Mouse (Mus musculus) midbrain, embryonic 10.5 days (tissue): Measurements from ENCODE around the gene Kcnk3. TPM values are rescaled to one million over a fixed set of nuclear protein-coding genes. Genes with fewer than 3 reads are reported as not detected.

Source experiments
- DNase-seq: peaks from one replicate; pipeline ENCODE4 v3.0.0-alpha.2; 2017; ENCODE audit warnings: low spot score
- H3K27ac ChIP-seq: fragments of 300-500 bp; sonication (generic); replicated peaks from 2 replicates; pipeline ENCODE4 v1.5.1; 2016; ENCODE audit warnings: mild to moderate bottlenecking
- H3K27me3 ChIP-seq: fragments of 300-500 bp; sonication (generic); 2 replicates; pipeline ENCODE4 v1.6.1; 2016; ENCODE audit warnings: low read depth, mild to moderate bottlenecking; ENCODE audit not compliant: poor library complexity, severe bottlenecking
- H3K36me3 ChIP-seq: fragments of 300-500 bp; sonication (generic); 2 replicates; pipeline ENCODE4 v1.6.1; 2016; ENCODE audit warnings: mild to moderate bottlenecking, moderate library complexity
- H3K4me1 ChIP-seq: fragments of 300-500 bp; sonication (generic); 2 replicates; pipeline ENCODE4 v1.6.1; 2016
- H3K4me3 ChIP-seq: fragments of 300-500 bp; sonication (generic); 2 replicates; pipeline ENCODE4 v1.5.1; 2016; ENCODE audit warnings: mild to moderate bottlenecking, moderate library complexity
- H3K9me3 ChIP-seq: fragments of 300-500 bp; sonication (generic); replicated peaks from 2 replicates; pipeline ENCODE4 v1.6.1; 2016; ENCODE audit warnings: mild to moderate bottlenecking
- WGBS: fragments of 180-500 bp; shearing (Covaris S2); methylation state at CpG from one replicate; pipeline ENCODE4 v1.1.7; 2016; 5-methylcytosine and 5-hydroxymethylcytosine counted together
- polyA plus RNA-seq: library from polyadenylated mRNA; unstranded; fragments of >200 nt; fragmentation: Nextera tagmentation; extraction: Ambion mirVana; gene quantifications from 2 replicates; pipeline ENCODE4 v1.2.1, GENCODE M21; 2016

The Kcnk3 gene
- polyA plus RNA-seq, 1 experiment from 2014 or later: 0.12 TPM

- H3K36me3 ChIP-seq: no peaks in the 10 kb centered on the region
- no peak for DNase-seq
- 0 out of 2 replicates have a peak overlapping the region, but pooled peaks have one; percentile 7 for H3K27ac ChIP-seq
- H3K27me3 ChIP-seq: no peaks in the 10 kb centered on the region
- no peaks in the 10 kb centered on the region for H3K9me3 ChIP-seq
- no peak overlapping the region for H3K4me3 ChIP-seq
- 75% methylated on average over 16 of the region's 16 CpGs for WGBS
- peaks cover 33% of the 10 kb centered on the region for H3K4me1 ChIP-seq
Observed at GRCm38 (mm10) chr5:30606424-30607073, 18.6 kb downstream of the Kcnk3 start.

- no peak overlapping the region for H3K27ac ChIP-seq
- H3K36me3 ChIP-seq: no peaks in the 10 kb centered on the region
- H3K27me3 ChIP-seq: 0 out of 2 replicates have a peak, but pooled peaks cover under 1% of the 10 kb centered on the region
- WGBS: 90% methylated on average over 7 of the region's 7 CpGs
- peaks cover 25% of the 10 kb centered on the region for H3K4me1 ChIP-seq
- DNase-seq: no peak
- H3K9me3 ChIP-seq: no peaks in the 10 kb centered on the region
- H3K4me3 ChIP-seq: no peak overlapping the region
Observed at GRCm38 (mm10) chr5:30609094-30609493, 21.1 kb downstream of the Kcnk3 start.

GRCm38 (mm10) chr5:30609918-30610645 lies 22.1 kb downstream of the Kcnk3 start:
- no peak overlapping the region for H3K4me3 ChIP-seq
- peaks cover 10% of the 10 kb centered on the region; the same call in 1 of the 2 replicates for H3K27me3 ChIP-seq
- H3K9me3 ChIP-seq: no peaks in the 10 kb centered on the region
- H3K36me3 ChIP-seq: no peaks in the 10 kb centered on the region
- WGBS: 88% methylated on average over 8 of the region's 8 CpGs
- peaks cover 29% of the 10 kb centered on the region for H3K4me1 ChIP-seq
- H3K27ac ChIP-seq: no peak overlapping the region
- DNase-seq: no peak

- 64% methylated on average over 1 of the region's 1 CpGs for WGBS
Observed at GRCm38 (mm10) chr5:30611091-30611490, 23.1 kb downstream of the Kcnk3 start.

GRCm38 (mm10) chr5:30611689-30612088 lies 23.7 kb downstream of the Kcnk3 start:
- 23% methylated on average over 3 of the region's 3 CpGs for WGBS
- no peak overlapping the region for H3K27ac ChIP-seq
- no peaks in the 10 kb centered on the region for H3K36me3 ChIP-seq
- DNase-seq: no peak
- H3K9me3 ChIP-seq: no peaks in the 10 kb centered on the region
- peaks cover 13% of the 10 kb centered on the region; the same call in 1 of the 2 replicates for H3K27me3 ChIP-seq
- H3K4me1 ChIP-seq: peaks cover 32% of the 10 kb centered on the region
- H3K4me3 ChIP-seq: no peak overlapping the region

More at GRCm38 (mm10) chr5:30611091-30611490, 23.1 kb downstream of the Kcnk3 start:
- no peak for DNase-seq
- H3K9me3 ChIP-seq: no peaks in the 10 kb centered on the region
- peaks cover 29% of the 10 kb centered on the region for H3K4me1 ChIP-seq
- H3K27me3 ChIP-seq: peaks cover 13% of the 10 kb centered on the region; the same call in 1 of the 2 replicates
- H3K4me3 ChIP-seq: no peak overlapping the region
- no peak overlapping the region for H3K27ac ChIP-seq
- no peaks in the 10 kb centered on the region for H3K36me3 ChIP-seq

GRCm38 (mm10) chr5:30612575-30612974 lies 24.6 kb downstream of the Kcnk3 start:
- 89% methylated on average over 4 of the region's 4 CpGs for WGBS

GRCm38 (mm10) chr5:30613242-30613641 lies 25.3 kb downstream of the Kcnk3 start:
- DNase-seq: no peak
- H3K4me3 ChIP-seq: no peak overlapping the region
- H3K4me1 ChIP-seq: peaks cover 35% of the 10 kb centered on the region
- peaks cover 19% of the 10 kb centered on the region for H3K27me3 ChIP-seq
- no peaks in the 10 kb centered on the region for H3K36me3 ChIP-seq
- WGBS: 85% methylated on average over 8 of the region's 8 CpGs
- H3K9me3 ChIP-seq: no peaks in the 10 kb centered on the region
- H3K27ac ChIP-seq: no peak overlapping the region

More at GRCm38 (mm10) chr5:30612575-30612974, 24.6 kb downstream of the Kcnk3 start:
- H3K27me3 ChIP-seq: peaks cover 13% of the 10 kb centered on the region; the same call in 1 of the 2 replicates
- no peak for DNase-seq
- no peak overlapping the region for H3K4me3 ChIP-seq
- H3K4me1 ChIP-seq: peaks cover 32% of the 10 kb centered on the region
- no peaks in the 10 kb centered on the region for H3K36me3 ChIP-seq
- no peak overlapping the region for H3K27ac ChIP-seq
- no peaks in the 10 kb centered on the region for H3K9me3 ChIP-seq

- no peak for DNase-seq
- Histone ChIP-seq H3K36me3 (no peaks in the 10 kb centered on the region), H3K9me3 (no peaks in the 10 kb centered on the region), H3K4me3 (no peak overlapping the region), H3K4me1 (peaks cover 32% of the 10 kb centered on the region), H3K27me3 (peaks cover 29% of the 10 kb centered on the region), H3K27ac (no peak overlapping the region)
- 39% methylated on average over 1 of the region's 1 CpGs for WGBS
Observed at GRCm38 (mm10) chr5:30614221-30614620, 26.3 kb downstream of the Kcnk3 start.

- H3K4me1 ChIP-seq: peaks cover 22% of the 10 kb centered on the region
- H3K4me3 ChIP-seq: no peak overlapping the region
- H3K9me3 ChIP-seq: no peaks in the 10 kb centered on the region
- no peaks in the 10 kb centered on the region for H3K36me3 ChIP-seq
- no peak for DNase-seq
- WGBS: 44% methylated on average over 6 of the region's 6 CpGs
- H3K27ac ChIP-seq: no peak overlapping the region
- peaks cover 38% of the 10 kb centered on the region for H3K27me3 ChIP-seq
Observed at GRCm38 (mm10) chr5:30615416-30615815, 27.4 kb downstream of the Kcnk3 start.

GRCm38 (mm10) chr5:30615819-30616218 lies 27.8 kb downstream of the Kcnk3 start:
- Histone ChIP-seq H3K4me1 (peaks cover 20% of the 10 kb centered on the region), H3K4me3 (no peak overlapping the region), H3K27ac (no peak overlapping the region), H3K9me3 (no peaks in the 10 kb centered on the region), H3K36me3 (no peaks in the 10 kb centered on the region), H3K27me3 (peaks cover 42% of the 10 kb centered on the region)
- 83% methylated on average over 4 of the region's 4 CpGs for WGBS
- DNase-seq: no peak

GRCm38 (mm10) chr5:30616644-30617043 lies 28.7 kb downstream of the Kcnk3 start:
- 47% methylated on average over 3 of the region's 3 CpGs for WGBS
- Histone ChIP-seq H3K4me3 (no peak overlapping the region), H3K27ac (no peak overlapping the region), H3K4me1 (peaks cover 13% of the 10 kb centered on the region), H3K36me3 (no peaks in the 10 kb centered on the region), H3K27me3 (peaks cover 51% of the 10 kb centered on the region), H3K9me3 (no peaks in the 10 kb centered on the region)
- no peak for DNase-seq

- WGBS: 36% methylated on average over 3 of the region's 3 CpGs
- Histone ChIP-seq H3K36me3 (no peaks in the 10 kb centered on the region), H3K9me3 (no peaks in the 10 kb centered on the region), H3K27ac (no peak overlapping the region), H3K27me3 (peaks cover 58% of the 10 kb centered on the region), H3K4me1 (peaks cover 17% of the 10 kb centered on the region), H3K4me3 (no peak overlapping the region)
- no peak for DNase-seq
Observed at GRCm38 (mm10) chr5:30617357-30617756, 29.4 kb downstream of the Kcnk3 start.

- H3K36me3 ChIP-seq: no peaks in the 10 kb centered on the region
- DNase-seq: no peak
- H3K27ac ChIP-seq: no peak overlapping the region
- H3K4me1 ChIP-seq: peaks cover 22% of the 10 kb centered on the region
- H3K27me3 ChIP-seq: peaks cover 63% of the 10 kb centered on the region
- no peaks in the 10 kb centered on the region for H3K9me3 ChIP-seq
- H3K4me3 ChIP-seq: no peak overlapping the region
- WGBS: 37% methylated on average over 11 of the region's 11 CpGs
Observed at GRCm38 (mm10) chr5:30617851-30618250, 29.9 kb downstream of the Kcnk3 start.
